Mouse (Mus musculus): ENCODE results near the gene Lix1. TPM values are rescaled to one million over a fixed set of nuclear protein-coding genes. Genes with fewer than 3 reads are reported as not detected.

The Lix1 gene
- polyA plus RNA-seq, 1 experiment = 0.52 TPM

DNA sequence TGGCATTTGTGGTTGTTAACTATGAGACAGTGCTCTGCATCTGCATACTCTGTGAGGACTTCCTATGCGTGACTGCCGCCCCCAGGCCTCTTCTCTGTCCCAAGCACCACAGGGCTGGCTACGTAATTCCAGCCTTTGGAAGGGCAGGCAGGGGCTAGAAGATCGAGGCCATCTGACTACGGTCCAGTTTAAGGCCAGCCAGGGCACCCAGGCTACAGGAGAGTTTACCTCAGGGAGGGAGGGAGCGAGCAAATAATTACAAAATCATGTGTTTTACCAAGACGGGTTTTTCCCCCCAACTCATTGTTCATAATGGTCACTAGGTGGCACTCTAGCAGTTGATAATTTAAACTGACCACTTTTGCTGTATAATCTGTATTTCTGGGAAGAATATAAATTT, 9.6 kb upstream of the Lix1 start:
- no peak overlapping the region for H3K4me3 ChIP-seq (replicated peaks; ENCODE audit: control insufficient read depth, low read depth, low read length)
- WGBS = 73% methylated on average over 7 of the region's 7 CpGs
- H3K27ac ChIP-seq (ENCODE audit: control insufficient read depth, insufficient read depth, low read depth, low read length, poor library complexity) = no peak overlapping the region
- no peaks in the 10 kb centered on the region for H3K4me1 ChIP-seq (ENCODE audit: control insufficient read depth, insufficient read depth, low read length)
- TF ChIP-seq CTCF (IDR thresholded peaks at IDR 0.05; ENCODE audit: control insufficient read depth, insufficient read depth, low read length) = no peak
- TF ChIP-seq POLR2A (IDR thresholded peaks at IDR 0.05; ENCODE audit: borderline replicate concordance, control insufficient read depth, low read depth, low read length) = no peak

DNA sequence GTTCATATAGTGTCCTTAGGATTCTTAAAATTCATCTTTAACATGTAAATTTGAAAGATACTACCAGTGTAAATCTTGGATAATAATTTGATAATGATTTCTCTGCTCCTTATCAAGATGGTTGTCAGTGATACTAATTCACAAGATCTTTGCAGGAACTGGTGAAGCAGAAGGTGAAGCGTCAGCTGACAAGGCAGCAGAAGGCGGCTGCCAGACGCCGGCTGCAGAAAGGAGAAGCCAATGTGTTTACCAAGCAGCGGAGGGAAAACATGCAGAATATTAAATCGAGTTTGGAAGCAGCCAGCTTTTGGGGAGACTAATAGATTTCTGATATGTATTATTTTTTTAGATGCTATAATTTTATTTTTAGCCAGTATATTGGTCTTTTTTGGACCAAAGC, 9.2 kb upstream of the Lix1 start:
- WGBS = 86% methylated on average over 6 of the region's 6 CpGs
- H3K4me1 ChIP-seq (ENCODE audit: control insufficient read depth, insufficient read depth, low read length) = no peaks in the 10 kb centered on the region
- H3K4me3 ChIP-seq (replicated peaks; ENCODE audit: control insufficient read depth, low read depth, low read length) = no peak overlapping the region
- no peak for TF ChIP-seq CTCF (IDR thresholded peaks at IDR 0.05; ENCODE audit: control insufficient read depth, insufficient read depth, low read length)
- no peak for TF ChIP-seq POLR2A (IDR thresholded peaks at IDR 0.05; ENCODE audit: borderline replicate concordance, control insufficient read depth, low read depth, low read length)
- no peak overlapping the region for H3K27ac ChIP-seq (ENCODE audit: control insufficient read depth, insufficient read depth, low read depth, low read length, poor library complexity)

DNA sequence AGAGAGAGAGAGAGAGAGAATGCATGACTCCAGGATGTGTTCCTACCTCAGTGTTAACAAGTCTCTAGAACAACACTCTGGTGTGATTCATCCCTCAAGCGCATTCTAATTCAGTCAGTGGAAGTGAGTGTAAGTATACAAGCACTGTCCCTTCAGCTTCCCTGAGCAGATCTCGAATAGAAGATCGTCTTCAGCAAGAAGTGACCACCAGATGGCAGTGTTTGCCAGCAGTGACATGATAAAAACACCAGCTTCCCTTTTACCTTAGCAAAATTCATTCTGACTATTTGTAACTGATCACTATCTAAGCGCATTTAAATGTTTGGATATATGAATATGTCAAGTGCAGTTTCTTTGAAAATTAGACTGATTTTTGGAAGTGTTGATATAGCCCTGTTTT, 8.1 kb upstream of the Lix1 start:
- H3K27ac ChIP-seq (ENCODE audit: control insufficient read depth, insufficient read depth, low read depth, low read length, poor library complexity) = no peak overlapping the region
- WGBS = 25% methylated on average over 4 of the region's 4 CpGs
- TF ChIP-seq CTCF (IDR thresholded peaks at IDR 0.05; ENCODE audit: control insufficient read depth, insufficient read depth, low read length) = peak; percentile 58
- no peak for TF ChIP-seq POLR2A (IDR thresholded peaks at IDR 0.05; ENCODE audit: borderline replicate concordance, control insufficient read depth, low read depth, low read length)
- H3K4me1 ChIP-seq (ENCODE audit: control insufficient read depth, insufficient read depth, low read length) = no peaks in the 10 kb centered on the region
- no peak overlapping the region for H3K4me3 ChIP-seq (replicated peaks; ENCODE audit: control insufficient read depth, low read depth, low read length)

DNA sequence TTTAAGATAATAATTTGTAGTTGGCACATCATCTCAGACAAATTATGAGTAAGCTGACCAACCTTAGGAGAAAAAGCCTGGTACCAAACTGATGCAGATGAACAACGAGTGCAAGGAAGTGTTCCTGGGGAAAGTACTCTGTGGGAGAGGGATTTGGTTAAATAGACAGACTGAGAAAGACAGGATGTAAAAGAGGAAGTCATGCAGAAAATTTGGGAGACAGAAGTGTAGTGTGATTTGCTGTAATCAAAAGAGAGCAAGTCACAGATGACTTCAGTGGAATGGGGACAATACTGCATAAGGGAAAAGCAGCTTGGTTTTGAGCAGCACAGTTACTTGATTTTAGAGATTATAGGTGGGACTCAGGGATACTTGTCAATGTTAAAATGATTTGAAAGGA, 5.6 kb upstream of the Lix1 start:
- no peaks in the 10 kb centered on the region for H3K4me1 ChIP-seq (ENCODE audit: control insufficient read depth, insufficient read depth, low read length)
- WGBS = 47% methylated on average over 1 of the region's 1 CpGs
- H3K27ac ChIP-seq (ENCODE audit: control insufficient read depth, insufficient read depth, low read depth, low read length, poor library complexity) = no peak overlapping the region
- no peak overlapping the region for H3K4me3 ChIP-seq (replicated peaks; ENCODE audit: control insufficient read depth, low read depth, low read length)
- no peak for TF ChIP-seq CTCF (IDR thresholded peaks at IDR 0.05; ENCODE audit: control insufficient read depth, insufficient read depth, low read length)

DNA sequence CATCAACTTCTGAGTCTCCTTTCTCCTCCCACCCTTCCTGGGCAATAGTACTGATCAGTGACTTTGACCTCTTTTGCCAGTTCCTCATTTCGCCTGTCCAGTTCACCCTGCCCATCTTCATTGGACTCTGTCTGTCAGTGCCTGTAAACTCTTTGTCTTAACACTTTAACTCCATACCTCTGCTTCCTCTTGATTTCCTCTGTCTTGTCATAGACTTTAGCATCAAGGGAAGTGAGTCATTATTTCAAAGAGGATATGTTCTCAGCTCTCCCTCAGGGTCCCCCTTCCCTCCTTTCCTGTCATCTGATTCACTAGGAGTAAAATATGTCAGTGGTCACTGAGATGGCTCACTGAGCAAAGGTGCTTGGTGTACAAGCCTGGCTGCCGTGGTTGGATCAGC, 3.8 kb upstream of the Lix1 start:
- 34% methylated on average over 2 of the region's 2 CpGs for WGBS
- TF ChIP-seq POLR2A (IDR thresholded peaks at IDR 0.05; ENCODE audit: borderline replicate concordance, control insufficient read depth, low read depth, low read length) (no peak), CTCF (IDR thresholded peaks at IDR 0.05; ENCODE audit: control insufficient read depth, insufficient read depth, low read length) (no peak)
- no peak overlapping the region for H3K27ac ChIP-seq (ENCODE audit: control insufficient read depth, insufficient read depth, low read depth, low read length, poor library complexity)

GRCm38 (mm10) chr17:17403038-17403437, 566 bp downstream of the Lix1 start:
- no peak overlapping the region for H3K4me3 ChIP-seq (replicated peaks; ENCODE audit: control insufficient read depth, low read depth, low read length)
- WGBS = 70% methylated on average over 5 of the region's 5 CpGs
- TF ChIP-seq CTCF (IDR thresholded peaks at IDR 0.05; ENCODE audit: control insufficient read depth, insufficient read depth, low read length) (no peak), POLR2A (IDR thresholded peaks at IDR 0.05; ENCODE audit: borderline replicate concordance, control insufficient read depth, low read depth, low read length) (no peak)
- no peaks in the 10 kb centered on the region for H3K4me1 ChIP-seq (ENCODE audit: control insufficient read depth, insufficient read depth, low read length)
- H3K27ac ChIP-seq (ENCODE audit: control insufficient read depth, insufficient read depth, low read depth, low read length, poor library complexity) = no peak overlapping the region

More for the DNA sequence above, 3.8 kb upstream of the Lix1 start:
- Histone ChIP-seq H3K4me1 (ENCODE audit: control insufficient read depth, insufficient read depth, low read length) (no peaks in the 10 kb centered on the region), H3K4me3 (replicated peaks; ENCODE audit: control insufficient read depth, low read depth, low read length) (no peak overlapping the region)

- Histone ChIP-seq H3K4me1 (ENCODE audit: control insufficient read depth, insufficient read depth, low read length) (no peaks in the 10 kb centered on the region), H3K4me3 (replicated peaks; ENCODE audit: control insufficient read depth, low read depth, low read length) (no peak overlapping the region), H3K27ac (ENCODE audit: control insufficient read depth, insufficient read depth, low read depth, low read length, poor library complexity) (no peak overlapping the region)
- no peak for TF ChIP-seq CTCF (IDR thresholded peaks at IDR 0.05; ENCODE audit: control insufficient read depth, insufficient read depth, low read length)
- TF ChIP-seq POLR2A (IDR thresholded peaks at IDR 0.05; ENCODE audit: borderline replicate concordance, control insufficient read depth, low read depth, low read length) = no peak
- WGBS = 84% methylated on average over 3 of the region's 3 CpGs
Measured at GRCm38 (mm10) chr17:17403578-17404112, 1.2 kb downstream of the Lix1 start.

DNA sequence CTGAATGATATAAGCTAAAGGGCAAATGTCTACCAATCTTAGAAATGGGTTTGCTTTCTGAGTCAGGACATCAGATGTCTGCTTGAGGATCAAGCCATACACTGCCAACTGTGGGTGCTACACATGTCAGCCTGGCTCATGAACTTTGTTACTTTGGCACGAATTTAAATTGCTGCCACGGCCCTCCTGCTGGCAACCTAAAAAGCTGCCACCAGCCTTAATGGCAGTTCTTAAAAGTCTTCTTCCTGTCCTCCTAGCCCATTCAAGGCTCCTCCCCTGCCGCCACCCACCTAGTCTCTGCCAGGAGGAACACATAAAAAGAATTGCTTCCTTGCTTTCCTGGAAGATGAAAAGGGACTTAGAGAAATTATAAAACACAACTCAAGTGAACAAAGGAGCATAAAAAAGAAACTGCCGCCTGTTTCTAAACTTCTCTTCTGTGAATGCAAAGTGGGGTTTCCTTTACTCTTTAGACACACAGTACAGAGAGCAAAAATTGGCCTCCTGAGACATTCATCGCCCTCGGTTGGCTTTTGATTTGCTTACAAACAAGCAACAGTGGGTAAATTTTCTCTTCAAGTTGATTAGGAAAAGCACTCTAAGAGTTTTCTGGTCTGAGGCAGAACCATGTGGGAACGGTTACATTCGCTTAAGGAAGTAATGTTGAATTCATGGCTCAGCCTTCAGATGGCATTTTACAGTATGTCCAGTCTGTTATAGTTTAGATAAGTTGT, 2.5 kb downstream of the Lix1 start:
- TF ChIP-seq CTCF (IDR thresholded peaks at IDR 0.05; ENCODE audit: control insufficient read depth, insufficient read depth, low read length) (no peak), POLR2A (IDR thresholded peaks at IDR 0.05; ENCODE audit: borderline replicate concordance, control insufficient read depth, low read depth, low read length) (no peak)
- Histone ChIP-seq H3K4me3 (replicated peaks; ENCODE audit: control insufficient read depth, low read depth, low read length) (no peak overlapping the region), H3K27ac (ENCODE audit: control insufficient read depth, insufficient read depth, low read depth, low read length, poor library complexity) (no peak overlapping the region), H3K4me1 (ENCODE audit: control insufficient read depth, insufficient read depth, low read length) (no peaks in the 10 kb centered on the region)
- WGBS = 40% methylated on average over 8 of the region's 8 CpGs
